Mouse (Mus musculus) cortical plate, adult 2 months (tissue): ENCODE data around the gene Zfp488. TPM values are rescaled to one million over a fixed set of nuclear protein-coding genes. Genes with fewer than 3 reads are reported as not detected.

ENCODE experiments used
- H3K27ac ChIP-seq: fragments of 200-500 bp; 2 replicates; pipeline ENCODE4 v1.5.1; 2012; ENCODE audit warnings: low read length, control low read depth, inconsistent platforms; ENCODE audit not compliant: insufficient read depth
- H3K4me1 ChIP-seq: fragments of 200-500 bp; 2 replicates; pipeline ENCODE4 v1.6.1; 2011; ENCODE audit warnings: low read length; ENCODE audit not compliant: control insufficient read depth, insufficient read depth
- H3K4me3 ChIP-seq: fragments of 200-500 bp; 2 replicates; pipeline ENCODE4 v1.5.1; 2011; ENCODE audit warnings: mild to moderate bottlenecking, low read length, control low read depth; ENCODE audit not compliant: insufficient read depth
- CTCF ChIP-seq: fragments of 200-500 bp; IDR thresholded peaks from 2 replicates; pipeline ENCODE4 v1.5.1; 2011; ENCODE audit warnings: mild to moderate bottlenecking, control low read depth, low read length; ENCODE audit not compliant: insufficient read depth; ENCODE audit errors: extremely low read depth
- POLR2A ChIP-seq: fragments of 200-500 bp; IDR thresholded peaks from 2 replicates; pipeline ENCODE4 v1.6.1; 2011; ENCODE audit warnings: mild to moderate bottlenecking, low read length, control low read depth; ENCODE audit not compliant: insufficient read depth; ENCODE audit errors: extremely low read depth
- polyA plus RNA-seq: library from polyadenylated mRNA; depleted of rRNA; stranded (reverse); fragments of >200 nt; gene quantifications from 2 replicates; pipeline ENCODE4 v1.2.3, GENCODE M21; 2012; rRNA removed

The Zfp488 gene
- polyA plus RNA-seq, 1 experiment, result 3.4 TPM

DNA sequence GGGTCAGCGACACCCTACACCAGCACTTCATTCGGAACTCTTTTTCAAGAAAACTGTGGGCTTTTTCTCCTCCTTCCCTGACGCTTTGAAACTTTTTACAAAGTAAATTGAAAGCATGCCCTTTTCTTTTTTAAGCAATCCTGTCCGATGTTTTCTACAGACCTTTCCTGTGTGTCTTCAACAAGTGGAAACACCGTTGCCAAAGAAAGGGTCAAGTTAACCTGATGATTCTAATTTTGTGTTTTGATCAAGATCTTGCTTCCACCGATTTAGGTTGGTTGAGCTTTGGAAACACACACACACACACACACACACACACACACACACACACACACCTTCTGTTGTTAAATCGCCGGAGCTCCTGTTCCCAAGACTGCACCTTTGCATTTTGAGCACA lies 55.8 kb downstream of the Zfp488 start:
- H3K4me1 ChIP-seq, result 0 out of 2 replicates have a peak, but pooled peaks cover 1% of the 10 kb centered on the region
- TF ChIP-seq CTCF (no peak), POLR2A (no peak)
- H3K27ac ChIP-seq, result no peak overlapping the region
- H3K4me3 ChIP-seq, result peak overlapping the region; percentile 35; the same call in 1 of the 2 replicates

DNA sequence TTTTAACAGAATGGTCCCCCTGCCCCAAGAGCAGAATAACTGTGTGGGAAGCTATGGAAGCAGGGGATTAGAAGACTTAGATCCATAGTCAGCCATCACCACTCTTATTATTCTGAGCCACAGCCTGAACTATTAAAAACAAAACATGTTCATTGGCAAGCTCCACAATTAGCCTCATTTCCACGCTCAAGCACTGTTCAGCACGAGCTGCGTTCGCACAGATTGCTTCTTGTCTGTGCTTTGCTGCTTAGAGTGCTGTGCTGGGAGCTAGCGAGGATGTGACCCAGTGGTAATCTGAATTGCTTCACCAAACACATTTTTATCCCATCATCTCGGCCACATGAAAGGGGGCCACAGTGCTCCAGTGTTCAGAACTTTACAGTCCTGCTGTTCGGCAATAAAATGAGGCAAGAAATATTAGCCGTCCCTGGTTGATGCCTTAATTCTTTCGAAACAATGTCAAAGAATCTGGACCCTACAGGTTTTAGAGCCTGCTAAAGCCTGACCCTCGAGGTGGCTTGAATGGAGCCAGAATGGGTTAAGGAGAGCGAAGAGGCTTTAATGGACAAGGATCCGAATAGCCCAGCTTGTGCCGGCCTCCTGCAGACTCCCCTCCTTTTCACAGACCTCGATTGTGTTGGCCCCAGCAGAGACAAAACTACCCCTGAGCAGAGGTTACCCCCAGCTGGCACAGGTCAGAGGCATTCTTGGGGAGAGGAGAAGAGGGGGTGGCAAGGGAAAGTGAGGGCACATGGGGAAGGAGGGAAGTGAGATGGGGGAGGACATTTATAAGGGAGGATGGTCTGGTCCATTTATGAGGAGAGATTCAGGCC lies 57.6 kb downstream of the Zfp488 start:
- H3K4me3 ChIP-seq, result no peak overlapping the region
- TF ChIP-seq POLR2A (no peak), CTCF (no peak)
- H3K4me1 ChIP-seq, result 0 out of 2 replicates have a peak, but pooled peaks cover 1% of the 10 kb centered on the region
- H3K27ac ChIP-seq, result no peak overlapping the region

Other genes with a start within 250 kb of the Zfp488 start
- gene Gdf10, start 55.2 kb downstream of the Zfp488 start, polyA plus RNA-seq, result 3.8 and 4.2 TPM in 2 replicates
- not detected in 2 replicates for gene Gdf2, start 37.7 kb downstream of the Zfp488 start, polyA plus RNA-seq
- gene Rbp3, start 24.8 kb downstream of the Zfp488 start, polyA plus RNA-seq, result not detected in 2 replicates
- not detected in 2 replicates for gene Gm30083, start 36.4 kb upstream of the Zfp488 start, polyA plus RNA-seq
- gene Gm5460, start 38.0 kb upstream of the Zfp488 start, polyA plus RNA-seq, result not detected in 2 replicates
- not detected in 2 replicates for gene Antxrl, start 73.9 kb upstream of the Zfp488 start, polyA plus RNA-seq
- 0.44 and 0.86 TPM in 2 replicates for gene Anxa8, start 107.2 kb upstream of the Zfp488 start, polyA plus RNA-seq
- not detected in 2 replicates for gene A630023A22Rik, start 124.0 kb upstream of the Zfp488 start, polyA plus RNA-seq
- gene Npy4r, start 173.7 kb upstream of the Zfp488 start, polyA plus RNA-seq, result not detected in 2 replicates
- gene Gprin2, start 222.9 kb upstream of the Zfp488 start, polyA plus RNA-seq, result 0.44 and 0.51 TPM in 2 replicates
- gene Syt15, start 240.8 kb upstream of the Zfp488 start, polyA plus RNA-seq, result 1.2 TPM in 2 replicates